ENCODE assay signal across 15 mouse cellular contexts in the genomic region with DNA sequence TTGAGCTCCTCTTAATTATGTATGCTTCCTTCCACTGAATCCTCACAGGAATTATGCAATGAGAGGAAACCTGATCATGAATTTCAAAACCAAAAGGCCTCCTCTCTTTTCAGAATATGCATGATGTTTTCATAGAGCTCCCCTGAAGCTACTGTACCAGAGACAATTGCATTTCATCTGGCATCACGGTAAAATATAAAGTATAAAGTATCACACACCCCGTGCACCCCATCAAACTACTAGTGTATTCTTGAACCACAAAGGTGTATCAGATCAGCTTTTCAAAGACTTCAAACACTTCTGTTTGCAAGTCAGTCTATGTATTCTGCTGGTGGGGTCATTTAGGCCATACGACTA.
A peak's percentile ranks its signal among the peaks of the same experiment; 100 is the strongest.
DNase-seq lines count a peak whose midpoint lies in the region; ATAC-seq and TF ChIP-seq lines count a peak whose summit lies in the region.
"Had no signal": no experiment of that assay in that cellular context is flagged by ENCODE, and none has a peak within 500 bp of the region (broad histone marks: within the 10 kb centered on the region; RNA-seq: fewer than 3 reads in every experiment).

No protein-coding gene starts in this region.

- no peak overlapping the region for H3K27ac ChIP-seq in forebrain, embryonic 12.5 days
- H3K27ac ChIP-seq in forebrain, embryonic 10.5 days: no peak overlapping the region
- H3K27ac ChIP-seq in forebrain, postnatal 0 days (ENCODE audit: low read depth, low read length): peak overlapping the region; percentile 71; the same call in 1 of the 2 replicates
- peak overlapping the region; percentile 52; the same call in 1 of the 2 replicates for H3K27ac ChIP-seq in midbrain, embryonic 10.5 days (replicated peaks)
- H3K27ac ChIP-seq in midbrain, postnatal 0 days (ENCODE audit: low read depth, low read length): peak overlapping the region; percentile 14; the same call in 1 of the 2 replicates
- H3K27ac ChIP-seq: heart, adult 2 months; intestine, embryonic 15.5 days; limb, embryonic 12.5 days; liver, embryonic 12.5 days had no signal

- H3K4me1 ChIP-seq in forebrain, embryonic 12.5 days: peaks cover 9% of the 10 kb centered on the region
- no peaks in the 10 kb centered on the region for H3K4me1 ChIP-seq in forebrain, embryonic 10.5 days
- no peaks in the 10 kb centered on the region for H3K4me1 ChIP-seq in forebrain, postnatal 0 days (ENCODE audit: insufficient read depth)
- H3K4me1 ChIP-seq in midbrain, embryonic 10.5 days: peaks cover 6% of the 10 kb centered on the region; the same call in 1 of the 2 replicates
- H3K4me1 ChIP-seq in midbrain, postnatal 0 days (ENCODE audit: insufficient read depth, low read length): no peaks in the 10 kb centered on the region
- H3K4me1 ChIP-seq: liver, embryonic 12.5 days had no signal

- no peak for TF ChIP-seq CTCF in forebrain, postnatal 0 days (IDR thresholded peaks at IDR 0.05; ENCODE audit: low read depth)
- no peak for TF ChIP-seq CTCF in midbrain, postnatal 0 days (IDR thresholded peaks at IDR 0.05)

- 55% methylated on average over 3 of the region's 3 CpGs for WGBS in forebrain, embryonic 12.5 days
- 73% methylated on average over 3 of the region's 3 CpGs for WGBS in forebrain, embryonic 10.5 days
- WGBS in forebrain, postnatal 0 days: 35% methylated on average over 3 of the region's 3 CpGs
- 78% methylated on average over 3 of the region's 3 CpGs for WGBS in midbrain, embryonic 10.5 days
- WGBS in midbrain, postnatal 0 days: 44% methylated on average over 3 of the region's 3 CpGs

- no peak for DNase-seq in forebrain, embryonic 10.5 days (ENCODE audit: extremely low spot score, low spot score)
- DNase-seq in forebrain, postnatal 0 days: no peak
- DNase-seq in midbrain, embryonic 10.5 days (ENCODE audit: low spot score): no peak
- DNase-seq in midbrain, postnatal 0 days (ENCODE audit: low spot score): no peak
- no peak for DNase-seq in gastrocnemius, adult 18-20 months (ENCODE audit: low spot score)
- no peak for DNase-seq in cerebellum, adult 11-12 months
- DNase-seq in cerebellum, postnatal 10 days: no peak
- DNase-seq: lung, adult 2 months; thymus, postnatal 4 days had no signal

- H3K9me3 ChIP-seq in forebrain, embryonic 12.5 days: no peaks in the 10 kb centered on the region
- no peaks in the 10 kb centered on the region for H3K9me3 ChIP-seq in forebrain, embryonic 10.5 days
- H3K9me3 ChIP-seq in forebrain, postnatal 0 days (ENCODE audit: low read length): no peaks in the 10 kb centered on the region
- no peaks in the 10 kb centered on the region for H3K9me3 ChIP-seq in midbrain, embryonic 10.5 days (replicated peaks)
- no peaks in the 10 kb centered on the region for H3K9me3 ChIP-seq in midbrain, postnatal 0 days (ENCODE audit: low read length)
- H3K9me3 ChIP-seq: intestine, embryonic 15.5 days; limb, embryonic 12.5 days; liver, embryonic 12.5 days had no signal

- H3K4me3 ChIP-seq in forebrain, embryonic 12.5 days (replicated peaks): no peak overlapping the region
- H3K4me3 ChIP-seq in forebrain, embryonic 10.5 days: no peak overlapping the region
- H3K4me3 ChIP-seq in forebrain, postnatal 0 days (ENCODE audit: low read depth, low read length): no peak overlapping the region
- H3K4me3 ChIP-seq in midbrain, embryonic 10.5 days: no peak overlapping the region
- no peak overlapping the region for H3K4me3 ChIP-seq in midbrain, postnatal 0 days (ENCODE audit: low read depth, low read length)
- H3K4me3 ChIP-seq: heart, adult 2 months; intestine, embryonic 15.5 days; limb, embryonic 12.5 days; liver, embryonic 12.5 days had no signal

- no peak overlapping the region for H3K9ac ChIP-seq in forebrain, embryonic 12.5 days
- H3K9ac ChIP-seq in forebrain, postnatal 0 days: 0 out of 2 replicates have a peak overlapping the region, but pooled peaks have one; percentile 22
- H3K9ac ChIP-seq in midbrain, postnatal 0 days (replicated peaks; ENCODE audit: low read length, poor library complexity, severe bottlenecking): peak overlapping the region; percentile 0; the same call in 1 of the 2 replicates
- H3K9ac ChIP-seq: intestine, embryonic 15.5 days; limb, embryonic 12.5 days; liver, embryonic 12.5 days had no signal

- H3K4me2 ChIP-seq in forebrain, embryonic 12.5 days: no peak overlapping the region
- H3K4me2 ChIP-seq in forebrain, postnatal 0 days (ENCODE audit: low read depth): no peak overlapping the region
- H3K4me2 ChIP-seq in midbrain, postnatal 0 days (ENCODE audit: low read depth, low read length, poor library complexity, severe bottlenecking): no peak overlapping the region
- H3K4me2 ChIP-seq: intestine, embryonic 15.5 days; limb, embryonic 12.5 days; liver, embryonic 12.5 days had no signal

- H3K36me3 ChIP-seq in forebrain, embryonic 12.5 days (replicated peaks): no peaks in the 10 kb centered on the region
- H3K36me3 ChIP-seq in forebrain, embryonic 10.5 days (replicated peaks): no peaks in the 10 kb centered on the region
- no peaks in the 10 kb centered on the region for H3K36me3 ChIP-seq in forebrain, postnatal 0 days (ENCODE audit: insufficient read depth)
- no peaks in the 10 kb centered on the region for H3K36me3 ChIP-seq in midbrain, embryonic 10.5 days
- H3K36me3 ChIP-seq in midbrain, postnatal 0 days (ENCODE audit: insufficient read depth, low read length): no peaks in the 10 kb centered on the region
- H3K36me3 ChIP-seq: intestine, embryonic 15.5 days; limb, embryonic 12.5 days; liver, embryonic 12.5 days had no signal

- H3K27me3 ChIP-seq in forebrain, embryonic 12.5 days: no peaks in the 10 kb centered on the region
- H3K27me3 ChIP-seq in forebrain, embryonic 10.5 days (ENCODE audit: poor library complexity, severe bottlenecking): no peaks in the 10 kb centered on the region
- no peaks in the 10 kb centered on the region for H3K27me3 ChIP-seq in forebrain, postnatal 0 days (ENCODE audit: insufficient read depth, low read length)
- H3K27me3 ChIP-seq in midbrain, embryonic 10.5 days (ENCODE audit: low read depth, poor library complexity, severe bottlenecking): no peaks in the 10 kb centered on the region
- no peaks in the 10 kb centered on the region for H3K27me3 ChIP-seq in midbrain, postnatal 0 days (ENCODE audit: insufficient read depth, low read length)
- H3K27me3 ChIP-seq: intestine, embryonic 15.5 days; limb, embryonic 12.5 days; liver, embryonic 12.5 days had no signal

- peak; percentile 44; the same call in 1 of the 2 replicates for ATAC-seq in forebrain, embryonic 12.5 days (ENCODE audit: low FRiP score)
- ATAC-seq in forebrain, postnatal 0 days: peak; percentile 61
- peak; percentile 34; the same call in 1 of the 2 replicates for ATAC-seq in midbrain, postnatal 0 days (ENCODE audit: low FRiP score)
- ATAC-seq: activated CD4-positive, CD25-positive, alpha-beta regulatory T cell, adult 4 months; intestine, embryonic 15.5 days; liver, embryonic 12.5 days had no signal

Comparison
In these comparisons a context has a peak if more than half of its experiments do, and no peak if none do; other contexts are left out.
1. H3K27ac ChIP-seq: peak in forebrain, postnatal 0 days (single experiment), midbrain, embryonic 10.5 days (single experiment) and midbrain, postnatal 0 days (single experiment); none in forebrain, embryonic 12.5 days (single experiment) and forebrain, embryonic 10.5 days (single experiment).
2. Peak in every context shown above with its lines, with median percentiles within 50 percentile points of each other: ATAC-seq.